Mouse (Mus musculus): ENCODE measurements at regions not wholly inside any gene's neighbourhood (a gene's known extent, or its start where the extent isn't known, plus 50 kb on each side); places are given as distances from the start of the nearest gene placed in this dataset.

GRCm38 (mm10) chr8:89134581-89135484, 90.9 kb upstream of the Sall1 start:
- DNase-seq (ENCODE audit: low spot score in 2 of 2): no peak

- no peak for DNase-seq (ENCODE audit: low spot score in 2 of 2)
Observed at GRCm38 (mm10) chr8:89134058-89134457, 90.1 kb upstream of the Sall1 start.

DNA sequence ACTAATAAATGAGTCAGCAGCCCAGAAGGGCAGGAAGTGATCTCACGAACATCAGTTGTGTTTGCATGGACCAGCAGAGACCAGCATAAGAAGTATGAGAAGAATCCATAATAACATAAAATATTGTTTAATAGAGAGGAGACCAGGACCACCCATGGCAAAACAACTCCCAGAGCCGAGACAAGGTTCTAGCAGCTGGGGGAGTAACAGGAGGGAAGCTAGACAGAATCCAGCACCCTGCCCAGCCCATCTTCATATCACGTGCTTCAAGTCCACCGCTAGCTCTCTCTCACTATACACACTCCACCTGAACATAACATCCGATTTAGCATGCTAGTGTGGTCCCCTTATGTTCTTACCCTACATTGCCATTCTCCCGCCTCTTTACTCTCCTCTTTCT, 77.1 kb upstream of the Sall1 start:
- DNase-seq (ENCODE audit: low spot score in 2 of 2): no peak

- no peak for DNase-seq (ENCODE audit: low spot score in 2 of 2)
Observed at GRCm38 (mm10) chr8:89107895-89108660, 64.1 kb upstream of the Sall1 start.

DNA sequence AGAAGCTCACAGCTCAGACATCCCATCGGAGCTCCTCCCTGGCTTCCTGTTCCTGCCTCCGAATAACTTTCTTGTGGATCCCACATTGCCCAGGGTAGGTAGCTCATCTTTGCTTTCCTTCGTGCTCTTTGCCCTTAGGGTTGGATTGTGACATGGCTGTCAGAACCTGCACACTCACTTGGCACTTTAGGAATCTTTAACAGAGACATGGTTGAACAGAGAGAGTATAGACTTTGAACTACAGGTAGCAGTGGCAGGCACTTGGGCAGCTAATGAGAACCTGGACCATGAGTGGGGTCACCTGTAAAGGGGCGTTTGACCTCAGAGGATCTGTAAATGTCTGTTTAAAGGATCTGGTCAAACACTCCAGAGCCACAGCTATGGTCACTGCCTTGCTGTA, 62.4 kb upstream of the Sall1 start:
- no peak for DNase-seq (ENCODE audit: low spot score in 2 of 2)

GRCm38 (mm10) chr8:89097396-89097795, 53.4 kb upstream of the Sall1 start:
- DNase-seq (ENCODE audit: low spot score in 2 of 2): no peak
